ENCODE assay signal across 8 mouse cellular contexts in genomic region chr11:86757142-86757479, GRCm38 (mm10). TPM values are rescaled to one million over a fixed set of nuclear protein-coding genes. Genes with fewer than 3 reads are reported as not detected.
DNase-seq lines count a peak whose midpoint lies in the region; ATAC-seq and TF ChIP-seq lines count a peak whose summit lies in the region.

No protein-coding gene starts in this region.

- H3K9ac ChIP-seq in kidney, embryonic 16.5 days (replicated peaks; ENCODE audit: low read length), result peak overlapping the region; percentile 98
- H3K9ac ChIP-seq in hindbrain, embryonic 15.5 days, result peak overlapping the region; percentile 95
- peak overlapping the region; percentile 72 for H3K9ac ChIP-seq in midbrain, embryonic 15.5 days

- H3K4me3 ChIP-seq in kidney, embryonic 16.5 days (ENCODE audit: low read length), result peak overlapping the region; percentile 100
- peak overlapping the region; percentile 97 for H3K4me3 ChIP-seq in cortical plate, adult 2 months (ENCODE audit: insufficient read depth, low read length)
- H3K4me3 ChIP-seq in hindbrain, embryonic 15.5 days, result peak overlapping the region; percentile 97
- peak overlapping the region; percentile 58 for H3K4me3 ChIP-seq in midbrain, embryonic 15.5 days

- H3K27ac ChIP-seq in kidney, embryonic 16.5 days (ENCODE audit: low read length), result peak overlapping the region; percentile 98
- H3K27ac ChIP-seq in cortical plate, adult 2 months (ENCODE audit: insufficient read depth, low read length), result peak overlapping the region; percentile 95
- H3K27ac ChIP-seq in hindbrain, embryonic 15.5 days (replicated peaks), result peak overlapping the region; percentile 98
- H3K27ac ChIP-seq in midbrain, embryonic 15.5 days, result peak overlapping the region; percentile 94

- peaks cover 30% of the 10 kb centered on the region for H3K4me1 ChIP-seq in kidney, embryonic 16.5 days (ENCODE audit: insufficient read depth, low read length)
- H3K4me1 ChIP-seq in cortical plate, adult 2 months (ENCODE audit: control insufficient read depth, insufficient read depth, low read length), result peaks cover 2% of the 10 kb centered on the region; the same call in 1 of the 2 replicates
- H3K4me1 ChIP-seq in hindbrain, embryonic 15.5 days (replicated peaks), result peaks cover 47% of the 10 kb centered on the region
- peaks cover 38% of the 10 kb centered on the region for H3K4me1 ChIP-seq in midbrain, embryonic 15.5 days

- H3K36me3 ChIP-seq in kidney, embryonic 16.5 days (ENCODE audit: insufficient read depth, low read length), result no peaks in the 10 kb centered on the region
- no peaks in the 10 kb centered on the region for H3K36me3 ChIP-seq in hindbrain, embryonic 15.5 days
- H3K36me3 ChIP-seq in midbrain, embryonic 15.5 days (replicated peaks), result no peaks in the 10 kb centered on the region

- peak overlapping the region; percentile 73 for H3K4me2 ChIP-seq in kidney, embryonic 16.5 days (replicated peaks; ENCODE audit: low read depth, low read length)
- H3K4me2 ChIP-seq in hindbrain, embryonic 15.5 days, result peak overlapping the region; percentile 82
- H3K4me2 ChIP-seq in midbrain, embryonic 15.5 days, result peak overlapping the region; percentile 87

- H3K27me3 ChIP-seq in kidney, embryonic 16.5 days (ENCODE audit: insufficient read depth, low read length), result no peaks in the 10 kb centered on the region
- H3K27me3 ChIP-seq in hindbrain, embryonic 15.5 days, result no peaks in the 10 kb centered on the region
- no peaks in the 10 kb centered on the region for H3K27me3 ChIP-seq in midbrain, embryonic 15.5 days (replicated peaks)

- no peak for TF ChIP-seq POLR2A in cortical plate, adult 2 months (IDR thresholded peaks at IDR 0.05; ENCODE audit: extremely low read depth, insufficient read depth, low read length)

- no peak for TF ChIP-seq CTCF in cortical plate, adult 2 months (IDR thresholded peaks at IDR 0.05; ENCODE audit: extremely low read depth, insufficient read depth, low read length)

- DNase-seq in kidney, adult 8-10 months, result no peak
- DNase-seq in urinary bladder, postnatal 25 days (ENCODE audit: low spot score), result no peak
- no peak for DNase-seq in cerebellum, postnatal 25 days

- H3K9me3 ChIP-seq in kidney, embryonic 16.5 days (ENCODE audit: low read length), result no peaks in the 10 kb centered on the region
- no peaks in the 10 kb centered on the region for H3K9me3 ChIP-seq in hindbrain, embryonic 15.5 days
- no peaks in the 10 kb centered on the region for H3K9me3 ChIP-seq in midbrain, embryonic 15.5 days

- no peak for ATAC-seq in kidney, embryonic 16.5 days (ENCODE audit: low FRiP score, low TSS enrichment)
- peak; percentile 73 for ATAC-seq in hindbrain, embryonic 15.5 days (ENCODE audit: low FRiP score, low read depth)
- ATAC-seq in midbrain, embryonic 15.5 days (replicated peaks), result peak; percentile 81; the same call in 1 of the 2 replicates
- ATAC-seq in megakaryocyte progenitor cell, adult 5-6 weeks (replicated peaks; ENCODE audit: poor library complexity), result no peak

- 0% methylated on average over 18 of the region's 18 CpGs for WGBS in kidney, embryonic 16.5 days
- 2% methylated on average over 18 of the region's 18 CpGs for WGBS in hindbrain, embryonic 15.5 days
- WGBS in midbrain, embryonic 15.5 days, result 0% methylated on average over 18 of the region's 18 CpGs

RNA-seq across cellular contexts. Expression of gene Cltc, which starts 0.3 kb away (rescaled TPM):
- 174 and 186 TPM in 2 replicates for polyA plus RNA-seq in kidney, embryonic 16.5 days (2015; fragmentation: Nextera tagmentation; extraction: Ambion mirVana)
- 321 and 326 TPM in 2 replicates for polyA plus RNA-seq in cortical plate, adult 2 months (2012; rRNA removed)
- 156 and 164 TPM in 2 replicates for polyA plus RNA-seq in hindbrain, embryonic 15.5 days (2015; fragmentation: Nextera tagmentation; extraction: Ambion mirVana)
- polyA plus RNA-seq in midbrain, embryonic 15.5 days (2015; fragmentation: Nextera tagmentation; extraction: Ambion mirVana), result 152 and 166 TPM in 2 replicates
- total RNA-seq in megakaryocyte progenitor cell, adult 5-6 weeks (2015), result 255 and 258 TPM in 2 replicates
- total RNA-seq in megakaryocyte progenitor cell, adult 5-6 weeks (2017), result 139 and 142 TPM in 2 replicates

RNA-seq across cellular contexts. Expression of gene Dhx40, which starts 50.4 kb away (rescaled TPM):
- polyA plus RNA-seq in kidney, embryonic 16.5 days (2015; fragmentation: Nextera tagmentation; extraction: Ambion mirVana), result 37.8 and 38.4 TPM in 2 replicates
- 11.1 TPM in 2 replicates for polyA plus RNA-seq in cortical plate, adult 2 months (2012; rRNA removed)
- polyA plus RNA-seq in hindbrain, embryonic 15.5 days (2015; fragmentation: Nextera tagmentation; extraction: Ambion mirVana), result 17.6 and 19.8 TPM in 2 replicates
- 21.7 and 22.6 TPM in 2 replicates for polyA plus RNA-seq in midbrain, embryonic 15.5 days (2015; fragmentation: Nextera tagmentation; extraction: Ambion mirVana)
- total RNA-seq in megakaryocyte progenitor cell, adult 5-6 weeks (2015), result 27.6 and 31.7 TPM in 2 replicates
- 33.4 and 34.6 TPM in 2 replicates for total RNA-seq in megakaryocyte progenitor cell, adult 5-6 weeks (2017)

Comparison
In these comparisons a context has a peak if more than half of its experiments do, and no peak if none do; other contexts are left out.
1. ATAC-seq: peak in hindbrain, embryonic 15.5 days (single experiment) and midbrain, embryonic 15.5 days (single experiment); none in kidney, embryonic 16.5 days (single experiment) and megakaryocyte progenitor cell, adult 5-6 weeks (single experiment).
2. Peak in every context shown above with its lines, with median percentiles within 50 percentile points of each other: H3K27ac ChIP-seq, H3K4me2 ChIP-seq, H3K4me3 ChIP-seq and H3K9ac ChIP-seq.